Mouse (Mus musculus): ENCODE measurements around the gene Cyp46a1.

DNA sequence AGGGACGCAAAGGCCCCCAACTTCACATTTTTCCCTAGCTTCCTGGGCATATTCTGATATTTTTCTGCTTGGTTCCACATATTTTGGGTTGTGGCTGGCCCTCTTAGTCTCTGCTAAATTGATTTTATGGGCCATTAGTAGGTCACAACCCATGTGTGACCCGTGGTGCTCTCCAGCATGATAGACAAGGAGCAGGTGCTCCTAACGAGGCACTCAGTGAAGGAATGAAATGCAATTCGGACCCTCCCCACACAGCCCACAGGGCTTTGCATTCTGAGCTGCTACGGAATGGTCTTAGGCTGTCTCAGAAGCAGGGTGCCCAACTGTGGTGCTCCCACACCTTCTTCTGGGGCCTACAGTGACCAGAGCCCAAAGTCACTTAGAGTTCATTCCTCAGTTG is 74.9 kb downstream of the Cyp46a1 start:
- TF ChIP-seq CTCF (IDR thresholded peaks at IDR 0.05; ENCODE audit: extremely low read depth, insufficient read depth, low read length): no peak
- TF ChIP-seq POLR2A (IDR thresholded peaks at IDR 0.05; ENCODE audit: extremely low read depth, insufficient read depth, low read length): no peak

Data from cortical plate, adult 2 months (tissue).